Mouse (Mus musculus): Measurements from ENCODE around the gene Ddah1.

Ddah1 gene

DNA sequence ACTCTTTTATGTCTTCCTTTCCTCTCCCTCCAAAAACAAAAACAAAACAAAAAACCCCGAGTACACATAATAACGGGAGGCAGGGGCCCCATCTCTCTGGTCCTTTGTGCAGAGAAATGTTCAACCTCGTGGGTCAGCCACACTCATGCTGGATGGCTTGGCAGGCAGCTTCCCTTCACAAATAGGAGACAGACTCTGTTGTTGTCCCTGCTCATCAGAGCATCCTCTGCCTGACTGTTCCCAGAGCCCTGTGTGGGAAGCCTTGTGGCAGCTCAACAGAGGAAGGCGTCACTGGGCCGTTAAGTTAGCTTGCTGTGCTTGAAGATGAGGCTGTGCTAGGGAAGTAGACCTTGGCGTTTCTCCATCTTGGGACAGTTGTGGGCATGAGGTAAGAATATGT lies 58.8 kb downstream of the Ddah1 start:
- no peak for DNase-seq (ENCODE audit: low spot score)

GRCm38 (mm10) chr3:145820439-145820838 lies 62.0 kb downstream of the Ddah1 start:
- DNase-seq (ENCODE audit: low spot score), result no peak

DNA sequence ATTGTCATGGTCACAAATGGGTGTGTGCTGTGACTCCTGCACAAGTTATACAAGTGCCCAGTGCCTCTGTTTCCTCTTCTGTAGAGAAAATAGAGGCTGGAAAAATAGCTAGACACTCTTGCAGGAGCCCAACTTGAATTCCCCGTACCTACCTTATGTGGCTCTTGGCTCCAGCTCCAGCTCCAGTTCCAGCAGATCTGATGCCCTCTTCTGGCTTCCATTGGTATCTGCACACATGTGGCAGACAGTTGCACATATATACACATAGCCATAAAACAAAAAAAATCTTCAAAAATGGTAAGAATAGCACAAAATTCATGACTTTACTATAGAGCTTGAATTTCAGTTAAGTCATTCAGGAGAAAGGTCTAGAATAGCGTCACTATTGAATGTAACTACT lies 62.5 kb downstream of the Ddah1 start:
- no peak for DNase-seq (ENCODE audit: low spot score)

DNA sequence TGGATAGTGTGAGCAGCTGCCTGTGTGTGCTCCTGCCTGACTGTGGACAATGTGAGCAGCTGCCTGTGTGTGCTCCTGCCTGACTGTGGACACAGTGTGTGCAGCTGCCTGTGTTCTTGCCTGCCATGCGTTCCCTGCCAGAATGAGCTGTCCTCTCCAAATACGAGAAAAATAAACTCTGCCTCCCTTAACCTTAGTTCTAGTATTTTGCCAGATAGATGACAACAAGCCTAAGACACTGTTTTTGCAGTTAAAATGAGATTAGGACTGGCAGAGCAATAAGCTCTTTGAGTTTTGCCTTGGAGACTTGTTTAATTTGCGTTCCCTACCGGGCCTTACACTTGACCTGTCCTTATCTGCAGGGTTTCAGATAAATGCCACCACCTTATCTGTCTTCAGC lies 63.7 kb downstream of the Ddah1 start:
- no peak for DNase-seq (ENCODE audit: low spot score)

DNA sequence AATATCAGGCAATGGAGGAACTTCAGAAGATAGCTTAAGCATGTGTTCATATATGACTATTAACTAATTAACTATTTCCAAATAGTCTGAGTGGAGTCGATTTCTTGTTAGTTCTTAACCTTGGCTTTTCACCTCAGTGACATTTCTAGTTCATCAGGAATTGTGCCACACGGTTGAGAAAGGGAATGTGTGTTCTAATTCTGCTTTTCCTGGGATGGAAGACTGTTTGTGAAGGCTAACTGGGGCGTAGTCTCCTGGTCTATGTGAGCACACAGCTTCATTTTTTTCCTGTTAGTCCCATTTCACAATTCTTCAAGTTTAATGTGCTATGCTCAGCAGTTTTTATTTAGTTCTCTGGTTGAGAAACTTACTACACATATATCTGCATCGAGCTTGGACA lies 65.2 kb downstream of the Ddah1 start:
- DNase-seq (ENCODE audit: low spot score), result no peak

DNA sequence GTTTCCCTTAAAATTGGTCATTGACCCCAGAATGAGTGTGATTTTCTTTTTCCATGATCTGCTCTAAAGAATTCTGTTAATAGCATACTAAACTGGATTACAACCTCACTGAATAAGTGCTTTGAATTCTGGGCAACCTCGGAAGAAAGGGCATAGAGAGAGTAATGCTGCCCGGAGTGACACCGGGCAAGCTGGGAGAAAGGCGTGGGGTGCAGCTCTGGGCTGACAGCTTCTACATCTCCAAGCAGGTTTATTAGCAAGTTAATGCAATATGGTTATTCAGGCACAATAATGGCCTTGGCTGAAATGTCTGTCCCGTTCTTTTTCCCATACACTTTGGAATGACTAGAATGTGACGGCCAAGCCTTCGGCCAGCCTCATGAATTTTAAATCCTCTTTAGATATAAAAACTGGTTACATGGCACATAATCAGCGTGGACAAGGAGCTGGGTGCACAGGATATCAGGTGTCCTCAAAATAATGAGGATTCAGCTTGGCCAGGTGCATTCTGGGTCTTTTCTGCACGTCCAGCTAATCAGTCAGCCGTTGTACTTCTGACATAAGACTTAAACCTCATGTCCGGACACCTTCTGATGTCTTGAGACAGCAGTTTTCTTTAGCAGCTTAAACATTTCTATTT lies 67.1 kb downstream of the Ddah1 start:
- no peak for DNase-seq (ENCODE audit: low spot score)

- DNase-seq (ENCODE audit: low spot score), result no peak
Observed at GRCm38 (mm10) chr3:145827191-145828045, 68.9 kb downstream of the Ddah1 start.

DNA sequence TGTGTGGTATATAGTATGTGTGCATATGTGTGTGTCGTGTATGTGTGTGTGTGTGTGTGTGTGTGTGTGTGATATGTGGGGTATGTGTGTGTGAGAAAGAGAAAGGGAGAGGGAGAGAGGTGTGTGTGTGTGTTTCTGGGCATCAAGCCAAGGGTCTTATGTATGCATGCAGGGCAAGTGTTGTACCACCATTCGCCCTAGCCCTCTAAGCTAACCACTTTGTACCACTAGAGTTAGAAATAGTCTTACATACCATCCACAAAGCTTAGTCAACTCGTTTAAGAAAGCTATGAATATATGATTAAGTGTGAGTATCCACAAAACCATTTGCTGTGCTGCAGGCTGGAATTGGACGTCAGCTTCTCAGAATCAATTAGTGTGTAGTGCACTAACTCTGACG lies 70.4 kb downstream of the Ddah1 start:
- DNase-seq (ENCODE audit: low spot score), result no peak

GRCm38 (mm10) chr3:145833948-145834538 lies 75.6 kb downstream of the Ddah1 start:
- no peak for DNase-seq (ENCODE audit: low spot score)

GRCm38 (mm10) chr3:145838281-145838680 lies 79.8 kb downstream of the Ddah1 start:
- DNase-seq (ENCODE audit: low spot score), result no peak

DNA sequence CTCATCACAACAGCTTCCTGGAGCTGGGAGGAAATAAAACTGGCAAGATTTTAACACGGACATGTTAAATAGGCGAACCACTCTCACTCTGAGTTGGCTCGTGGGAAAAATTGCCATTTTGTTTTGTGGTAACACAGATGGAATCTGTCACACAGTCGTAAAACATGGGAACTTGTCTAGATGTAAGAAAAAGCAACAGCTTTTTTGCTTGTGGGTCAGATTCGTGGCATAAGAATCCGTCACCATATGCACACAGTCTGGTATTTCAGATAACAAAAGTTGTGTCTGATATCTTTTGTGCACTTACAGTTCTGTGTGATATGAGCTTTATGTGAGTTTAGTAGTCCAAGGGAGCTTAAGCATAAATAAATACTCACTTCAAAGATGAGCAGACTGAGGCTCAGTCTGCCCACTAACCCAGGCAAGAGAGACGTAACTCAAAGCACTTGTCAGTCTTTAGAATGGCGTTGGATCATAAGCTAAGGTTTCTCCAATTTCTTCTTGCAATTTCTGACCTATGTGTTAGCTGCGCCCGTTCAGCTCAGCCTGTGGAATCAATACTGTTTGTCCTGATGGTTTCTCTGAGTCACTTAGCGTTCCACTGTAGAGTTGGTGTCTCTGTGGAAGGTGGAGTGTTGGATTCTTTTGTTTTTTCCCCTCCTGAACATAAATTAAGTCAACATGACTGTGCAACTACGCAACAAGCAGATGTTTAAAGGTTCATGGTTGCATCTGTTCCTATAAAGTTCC lies 83.7 kb downstream of the Ddah1 start:
- no peak for DNase-seq (ENCODE audit: low spot score)

- DNase-seq (ENCODE audit: low spot score), result no peak
Observed at GRCm38 (mm10) chr3:145843836-145844235, 85.4 kb downstream of the Ddah1 start.

- no peak for DNase-seq (ENCODE audit: low spot score)
Observed at GRCm38 (mm10) chr3:145844891-145845290, 86.4 kb downstream of the Ddah1 start.

- no peak for DNase-seq (ENCODE audit: low spot score)
Observed at GRCm38 (mm10) chr3:145846255-145846654, 87.8 kb downstream of the Ddah1 start.

GRCm38 (mm10) chr3:145852041-145852440 lies 93.6 kb downstream of the Ddah1 start:
- no peak for DNase-seq (ENCODE audit: low spot score)

GRCm38 (mm10) chr3:145852800-145853199 lies 94.3 kb downstream of the Ddah1 start:
- no peak for DNase-seq (ENCODE audit: low spot score)

- no peak for DNase-seq (ENCODE audit: low spot score)
Observed at GRCm38 (mm10) chr3:145853713-145854112, 95.2 kb downstream of the Ddah1 start.

DNA sequence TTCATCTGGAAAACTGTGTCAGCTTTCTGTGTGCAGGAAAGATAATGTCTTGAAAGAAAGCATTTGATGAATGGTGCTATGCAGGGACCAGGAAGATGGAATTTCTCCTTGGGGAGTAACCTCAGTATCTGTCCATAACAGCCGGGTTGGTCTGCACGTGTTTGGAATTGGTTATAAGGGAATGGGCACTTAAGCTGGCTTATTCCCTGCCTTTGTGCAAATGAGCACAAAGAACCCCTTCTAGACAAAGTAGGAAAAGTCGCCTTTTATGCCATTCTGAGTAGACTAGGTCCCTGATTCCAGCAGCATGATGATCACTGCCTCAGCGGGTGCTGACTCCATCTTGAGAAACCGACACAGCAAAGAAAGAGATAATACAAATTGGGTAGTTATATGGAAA lies 96.0 kb downstream of the Ddah1 start:
- no peak for DNase-seq (ENCODE audit: low spot score)

DNA sequence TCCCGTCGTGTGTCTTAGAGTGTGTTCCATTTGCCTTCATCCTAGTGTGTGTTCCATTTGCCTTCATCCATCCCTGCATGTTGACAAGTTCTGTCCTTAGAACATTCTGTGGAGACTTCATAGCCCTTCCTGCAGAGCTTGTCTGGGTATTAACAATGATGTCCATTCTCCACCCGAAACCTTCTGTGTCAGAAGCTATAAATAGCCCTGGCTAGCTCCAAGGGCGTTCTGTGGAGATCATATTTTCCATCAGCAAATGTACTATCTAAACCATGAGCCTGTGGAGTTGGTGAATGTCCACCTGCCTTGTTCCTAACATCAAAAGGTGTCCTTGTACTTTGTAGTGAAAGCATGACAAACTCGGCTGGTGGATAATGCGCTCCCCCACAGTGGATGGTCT lies 96.8 kb downstream of the Ddah1 start:
- DNase-seq (ENCODE audit: low spot score), result no peak

DNA sequence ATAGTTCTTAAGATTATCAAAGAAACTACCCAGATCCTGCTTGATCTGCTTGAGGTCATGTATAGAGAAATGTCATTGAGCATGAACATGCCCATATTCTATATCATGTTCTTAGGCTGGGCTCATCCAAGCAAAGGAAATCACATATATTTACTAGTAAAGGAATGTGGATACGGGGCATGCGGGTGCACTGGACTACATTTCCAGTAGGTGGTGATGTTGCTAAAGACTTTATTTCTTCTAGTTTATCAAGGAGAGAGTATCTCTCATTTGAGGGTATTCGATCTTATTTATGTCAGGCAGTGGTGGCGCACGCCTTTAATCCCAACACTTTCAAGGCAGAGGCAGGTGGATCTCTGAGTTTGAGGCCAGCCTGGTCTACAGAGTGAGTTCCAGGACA lies 99.9 kb downstream of the Ddah1 start:
- DNase-seq (ENCODE audit: low spot score), result no peak

- DNase-seq (ENCODE audit: low spot score), result no peak
Observed at GRCm38 (mm10) chr3:145862521-145862920, 104.0 kb downstream of the Ddah1 start.

GRCm38 (mm10) chr3:145864033-145864712 lies 105.7 kb downstream of the Ddah1 start:
- no peak for DNase-seq (ENCODE audit: low spot score)
